Mouse (Mus musculus): ENCODE measurements at regions not wholly inside any gene's neighbourhood (a gene's known extent, or its start where the extent isn't known, plus 50 kb on each side); places are given as distances from the start of the nearest gene placed in this dataset.

GRCm38 (mm10) chr19:51201391-51201790 is 522.9 kb upstream of the Sorcs1 start:
- TF ChIP-seq CTCF (IDR thresholded peaks at IDR 0.05), result peak; percentile 57
- TF ChIP-seq EP300 (IDR thresholded peaks at IDR 0.05), result no peak

Measured in lung, postnatal 0 days (tissue).